8 mouse cellular contexts compared by ENCODE assay signal in genomic region chr4:137117471-137118331, GRCm38 (mm10).
DNase-seq lines count a peak whose midpoint lies in the region; ATAC-seq and TF ChIP-seq lines count a peak whose summit lies in the region.

No protein-coding gene starts in this region.

- TF ChIP-seq CTCF in embryonic fibroblast, embryonic 13.5 days (IDR thresholded peaks at IDR 0.05; ENCODE audit: borderline replicate concordance, insufficient read depth, low read length): no peak

- H3K4me2 ChIP-seq in hindbrain, embryonic 14.5 days (replicated peaks): peak overlapping the region; percentile 67
- peak overlapping the region; percentile 63 for H3K4me2 ChIP-seq in limb, embryonic 12.5 days
- H3K4me2 ChIP-seq in midbrain, embryonic 12.5 days (replicated peaks): peak overlapping the region; percentile 62
- peak overlapping the region; percentile 67 for H3K4me2 ChIP-seq in stomach, embryonic 15.5 days

- no peak for ATAC-seq in CD4-positive, CD25-positive, alpha-beta regulatory T cell, adult 4 months
- ATAC-seq in hindbrain, embryonic 14.5 days (ENCODE audit: low FRiP score): peak; percentile 71
- peak; percentile 78 for ATAC-seq in limb, embryonic 12.5 days (ENCODE audit: insufficient number of reproducible peaks, insufficient read depth, low FRiP score, low TSS enrichment, low read depth)
- peak; percentile 76 for ATAC-seq in midbrain, embryonic 12.5 days (ENCODE audit: low FRiP score, low read depth)
- peak; percentile 55 for ATAC-seq in stomach, embryonic 15.5 days (ENCODE audit: insufficient read depth, low FRiP score, low read depth)

- under 1% methylated on average over 26 of the region's 27 CpGs for WGBS in hindbrain, embryonic 14.5 days
- 1% methylated on average over 26 of the region's 27 CpGs for WGBS in limb, embryonic 12.5 days
- under 1% methylated on average over 26 of the region's 27 CpGs for WGBS in midbrain, embryonic 12.5 days
- WGBS in stomach, embryonic 15.5 days: 1% methylated on average over 26 of the region's 27 CpGs

- DNase-seq in CD4-positive, CD25-positive, alpha-beta regulatory T cell, adult 2 months (ENCODE audit: low read depth, low spot score): peak; percentile 63
- DNase-seq in adrenal gland, adult 2 months: peak; percentile 89
- DNase-seq in hindbrain, embryonic 14.5 days (ENCODE audit: low spot score): peak; percentile 69

- H3K27ac ChIP-seq in embryonic fibroblast, embryonic 13.5 days (ENCODE audit: insufficient read depth, low read length): peak overlapping the region; percentile 55
- 0 out of 2 replicates have a peak overlapping the region, but pooled peaks have one; percentile 4 for H3K27ac ChIP-seq in hindbrain, embryonic 14.5 days
- H3K27ac ChIP-seq in limb, embryonic 12.5 days: peak overlapping the region; percentile 3; the same call in 1 of the 2 replicates
- no peak overlapping the region; the same call in none of the 2 replicates for H3K27ac ChIP-seq in midbrain, embryonic 12.5 days (replicated peaks)
- H3K27ac ChIP-seq in stomach, embryonic 15.5 days: no peak overlapping the region

- peaks cover 13% of the 10 kb centered on the region for H3K4me1 ChIP-seq in embryonic fibroblast, embryonic 13.5 days (ENCODE audit: control insufficient read depth, insufficient read depth, low read length)
- H3K4me1 ChIP-seq in hindbrain, embryonic 14.5 days (replicated peaks; ENCODE audit: control insufficient read depth, insufficient read depth, low read length): peaks cover 14% of the 10 kb centered on the region; the same call in 1 of the 2 replicates
- H3K4me1 ChIP-seq in limb, embryonic 12.5 days (replicated peaks): peaks cover 22% of the 10 kb centered on the region
- peaks cover 18% of the 10 kb centered on the region for H3K4me1 ChIP-seq in midbrain, embryonic 12.5 days
- peaks cover 11% of the 10 kb centered on the region; the same call in 1 of the 2 replicates for H3K4me1 ChIP-seq in stomach, embryonic 15.5 days

- H3K36me3 ChIP-seq in hindbrain, embryonic 14.5 days (replicated peaks; ENCODE audit: control insufficient read depth, insufficient read depth): no peaks in the 10 kb centered on the region
- H3K36me3 ChIP-seq in limb, embryonic 12.5 days: no peaks in the 10 kb centered on the region
- no peaks in the 10 kb centered on the region for H3K36me3 ChIP-seq in midbrain, embryonic 12.5 days
- no peaks in the 10 kb centered on the region for H3K36me3 ChIP-seq in stomach, embryonic 15.5 days

- H3K4me3 ChIP-seq in embryonic fibroblast, embryonic 13.5 days (ENCODE audit: insufficient read depth, low read length): no peak overlapping the region
- peak overlapping the region; percentile 32 for H3K4me3 ChIP-seq in hindbrain, embryonic 14.5 days (replicated peaks; ENCODE audit: low read length)
- H3K4me3 ChIP-seq in limb, embryonic 12.5 days (replicated peaks): peak overlapping the region; percentile 34
- peak overlapping the region; percentile 39 for H3K4me3 ChIP-seq in midbrain, embryonic 12.5 days
- peak overlapping the region; percentile 36 for H3K4me3 ChIP-seq in stomach, embryonic 15.5 days (replicated peaks)

- TF ChIP-seq POLR2A in embryonic fibroblast, embryonic 13.5 days (IDR thresholded peaks at IDR 0.05; ENCODE audit: low read depth, low read length): no peak; the same call in 1 of the 2 replicates

- no peaks in the 10 kb centered on the region for H3K9me3 ChIP-seq in hindbrain, embryonic 14.5 days (ENCODE audit: control insufficient read depth, low read length)
- no peaks in the 10 kb centered on the region for H3K9me3 ChIP-seq in limb, embryonic 12.5 days
- no peaks in the 10 kb centered on the region for H3K9me3 ChIP-seq in midbrain, embryonic 12.5 days
- no peaks in the 10 kb centered on the region for H3K9me3 ChIP-seq in stomach, embryonic 15.5 days

- no peaks in the 10 kb centered on the region for H3K27me3 ChIP-seq in hindbrain, embryonic 14.5 days (ENCODE audit: control insufficient read depth, insufficient read depth, low read length)
- H3K27me3 ChIP-seq in limb, embryonic 12.5 days: peaks cover 12% of the 10 kb centered on the region
- peaks cover 34% of the 10 kb centered on the region for H3K27me3 ChIP-seq in midbrain, embryonic 12.5 days
- no peaks in the 10 kb centered on the region for H3K27me3 ChIP-seq in stomach, embryonic 15.5 days (replicated peaks)

- peak overlapping the region; percentile 55 for H3K9ac ChIP-seq in hindbrain, embryonic 14.5 days
- H3K9ac ChIP-seq in limb, embryonic 12.5 days (replicated peaks): peak overlapping the region; percentile 28; the same call in 1 of the 2 replicates
- H3K9ac ChIP-seq in midbrain, embryonic 12.5 days (replicated peaks): peak overlapping the region; percentile 44; the same call in 1 of the 2 replicates
- no peak overlapping the region for H3K9ac ChIP-seq in stomach, embryonic 15.5 days

Comparison
In these comparisons a context has a peak if more than half of its experiments do, and no peak if none do; other contexts are left out.
1. H3K27ac ChIP-seq: peak in embryonic fibroblast, embryonic 13.5 days (single experiment), hindbrain, embryonic 14.5 days (single experiment) and limb, embryonic 12.5 days (single experiment); none in midbrain, embryonic 12.5 days (single experiment) and stomach, embryonic 15.5 days (single experiment).
2. Peak in every context shown above with its lines, with median percentiles within 50 percentile points of each other: DNase-seq and H3K4me2 ChIP-seq.